Mouse (Mus musculus) splenic B cell, adult 2 months (primary cell): ENCODE data around the gene Gtsf2.
"Not testable (repeated sequence)": the region's sequence is repeated elsewhere in the genome, so short reads cannot be mapped to it uniquely, and the experiment has no call there.

Experiments
- DNase-seq: peaks from one replicate; pipeline ENCODE4 v3.0.0-alpha.2; 2011; ENCODE audit warnings: low read depth, low spot score
- H3K27me3 ChIP-seq: 2 replicates; pipeline ENCODE4 v1.6.1; 2012; ENCODE audit warnings: mild to moderate bottlenecking, low read length, moderate library complexity, mixed read lengths; ENCODE audit not compliant: control insufficient read depth, poor library complexity, insufficient read depth, severe bottlenecking
- H3K36me3 ChIP-seq: 2 replicates; pipeline ENCODE4 v1.6.1; 2012; ENCODE audit warnings: mild to moderate bottlenecking, low read length, moderate library complexity, mixed read lengths; ENCODE audit not compliant: control insufficient read depth, poor library complexity, insufficient read depth, severe bottlenecking

Gene Gtsf2

DNA sequence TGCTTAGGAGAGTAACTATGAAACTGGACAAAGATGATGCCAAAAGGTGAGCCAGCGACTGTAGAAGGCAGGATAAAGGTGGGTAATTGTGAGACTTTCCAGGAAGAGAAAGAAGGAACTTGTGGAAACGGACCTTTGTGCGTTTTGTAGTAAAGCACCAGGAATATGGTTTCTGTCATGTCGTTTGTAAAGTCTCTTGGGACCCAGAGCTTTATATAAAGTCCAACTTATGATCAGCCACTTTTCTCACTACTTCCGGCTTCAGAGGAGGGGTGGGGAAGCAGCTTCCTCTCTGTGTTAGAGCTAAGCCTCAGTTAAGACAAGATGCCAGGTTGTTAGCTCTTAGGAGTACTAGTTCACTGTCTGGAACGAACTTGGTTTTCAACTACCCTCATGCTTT is 6.2 kb upstream of the Gtsf2 start:
- Histone ChIP-seq H3K36me3 (peaks cover 6% of the 10 kb centered on the region), H3K27me3 (no peaks in the 10 kb centered on the region)
- DNase-seq: peak; percentile 61

DNA sequence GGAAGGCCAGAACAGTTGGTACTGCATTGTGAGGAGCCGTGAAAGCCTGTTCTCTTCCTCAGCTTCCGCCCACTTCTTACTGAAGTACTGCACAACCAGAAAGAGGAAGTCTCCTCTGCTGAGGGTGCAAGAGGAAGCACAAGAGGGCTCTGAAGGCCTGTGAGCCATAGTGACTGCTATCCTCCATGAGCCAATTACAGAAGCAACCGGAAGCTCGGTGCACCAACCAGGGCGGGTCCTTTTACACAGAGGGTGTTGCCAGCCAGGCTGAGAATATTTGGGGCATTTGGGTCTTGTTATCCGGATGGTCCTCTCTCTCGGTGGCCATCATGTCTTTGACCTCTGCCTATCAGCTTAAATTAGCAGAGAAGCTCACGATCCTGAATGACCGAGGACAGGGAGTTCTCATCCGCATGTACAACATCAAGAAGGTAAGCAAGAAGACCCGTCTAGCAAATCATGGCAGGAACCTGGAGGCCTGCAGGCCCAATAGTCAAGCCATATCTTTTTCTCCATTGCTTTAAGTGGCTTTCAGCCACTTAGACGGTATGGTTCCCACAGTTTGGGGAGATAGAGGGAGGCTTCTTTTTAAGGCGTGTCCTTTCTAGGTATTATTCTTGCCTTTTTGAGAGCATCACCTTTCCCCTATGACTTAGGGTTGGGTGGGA is 5.4 kb upstream of the Gtsf2 start, which contains the start of gene Nckap1l:
Nckap1l (plus strand) TSS at position 244 of the 668 bp plus-strand sequence.
- peak; percentile 94 for DNase-seq
- Histone ChIP-seq H3K27me3 (no peaks in the 10 kb centered on the region), H3K36me3 (peaks cover 6% of the 10 kb centered on the region)

DNA sequence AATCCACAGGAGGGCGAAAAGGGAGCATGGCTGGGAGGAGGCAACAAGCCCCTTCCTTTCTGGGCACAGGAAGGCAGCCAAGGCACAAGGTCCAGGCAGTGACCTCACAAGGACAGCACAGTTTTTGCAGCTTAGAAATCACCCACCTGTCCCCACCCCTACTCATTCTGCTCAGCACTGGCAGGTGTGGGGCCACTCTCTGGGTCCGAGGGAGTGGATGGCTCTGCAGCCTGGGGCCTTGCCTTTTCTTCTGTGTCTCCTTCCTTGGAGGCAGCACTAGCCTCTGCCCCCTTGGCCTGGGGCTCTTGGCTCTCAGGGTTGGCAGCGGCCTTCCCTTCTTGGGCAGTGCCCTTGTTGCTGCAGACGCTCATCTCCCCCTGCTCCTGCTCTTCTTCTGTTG is 2.3 kb downstream of the Gtsf2 start:
- not testable (repeated sequence) for H3K27me3 ChIP-seq, DNase-seq, H3K36me3 ChIP-seq

DNA sequence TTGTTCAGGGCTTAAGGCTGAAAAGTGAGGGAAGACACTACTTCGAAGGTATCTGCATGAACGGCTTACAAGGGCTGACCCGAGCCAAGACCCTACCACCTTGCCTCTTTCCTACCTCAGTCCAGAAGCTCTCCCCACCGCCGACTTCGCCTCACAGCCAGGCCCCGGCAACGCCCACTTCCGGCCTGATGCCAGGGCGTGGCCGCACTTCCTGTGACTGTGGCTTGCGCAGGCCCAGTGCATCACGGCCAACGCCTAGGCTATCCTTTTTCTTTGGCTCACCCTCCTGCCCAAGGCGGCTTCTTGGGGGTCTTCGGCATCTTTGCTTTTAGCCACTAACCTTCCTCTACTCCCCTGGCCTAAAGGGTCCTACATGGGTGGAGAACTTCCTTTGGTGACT is 18.0 kb downstream of the Gtsf2 start, which contains the start of gene Gtsf1:
Gtsf1 (minus strand) TSS at position 230 of the 400 bp plus-strand sequence.
- Histone ChIP-seq H3K27me3 (no peaks in the 10 kb centered on the region; the same call in 1 of the 2 replicates), H3K36me3 (no peaks in the 10 kb centered on the region)
- DNase-seq: no peak

DNA sequence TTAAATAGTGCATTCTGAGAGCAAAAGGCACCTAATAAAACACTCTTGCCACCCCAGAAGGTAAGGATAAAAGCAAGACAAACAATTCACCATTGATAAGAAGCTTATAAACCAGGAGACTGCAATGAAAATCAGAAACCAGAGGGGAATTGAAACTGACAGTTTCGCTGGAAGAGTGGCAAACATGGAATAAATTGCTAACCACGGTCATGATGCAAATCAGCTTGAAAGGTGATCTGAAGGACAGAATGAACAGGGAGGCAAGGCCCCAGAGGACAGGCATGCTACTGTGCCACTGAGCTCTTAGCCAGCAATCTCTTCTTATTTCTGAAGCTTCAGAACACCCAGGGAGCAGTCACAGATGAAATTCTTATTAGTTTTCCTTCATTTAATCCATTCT is 21.3 kb downstream of the Gtsf2 start:
- H3K27me3 ChIP-seq: no peaks in the 10 kb centered on the region
- DNase-seq: no peak
- H3K36me3 ChIP-seq: no peaks in the 10 kb centered on the region

DNA sequence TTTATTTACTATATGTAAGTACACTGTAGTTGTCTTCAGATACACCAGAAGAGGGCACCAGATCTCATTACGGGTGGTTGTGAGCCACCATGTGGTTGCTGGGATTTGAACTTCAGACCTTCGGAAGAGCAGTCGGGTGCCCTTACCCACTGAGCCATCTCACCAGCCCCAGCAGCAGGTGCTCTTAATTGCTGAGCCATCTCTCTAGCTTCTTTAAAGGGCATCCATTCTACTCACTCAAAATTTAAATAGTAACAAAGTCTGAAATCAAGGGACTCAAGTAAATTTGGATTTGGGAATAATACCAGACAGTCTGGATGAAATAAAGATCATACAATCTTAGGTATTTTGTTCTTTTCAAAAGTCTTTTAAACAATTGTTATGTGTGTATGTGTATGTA is 42.7 kb downstream of the Gtsf2 start:
- not testable (repeated sequence) for DNase-seq, H3K36me3 ChIP-seq, H3K27me3 ChIP-seq

DNA sequence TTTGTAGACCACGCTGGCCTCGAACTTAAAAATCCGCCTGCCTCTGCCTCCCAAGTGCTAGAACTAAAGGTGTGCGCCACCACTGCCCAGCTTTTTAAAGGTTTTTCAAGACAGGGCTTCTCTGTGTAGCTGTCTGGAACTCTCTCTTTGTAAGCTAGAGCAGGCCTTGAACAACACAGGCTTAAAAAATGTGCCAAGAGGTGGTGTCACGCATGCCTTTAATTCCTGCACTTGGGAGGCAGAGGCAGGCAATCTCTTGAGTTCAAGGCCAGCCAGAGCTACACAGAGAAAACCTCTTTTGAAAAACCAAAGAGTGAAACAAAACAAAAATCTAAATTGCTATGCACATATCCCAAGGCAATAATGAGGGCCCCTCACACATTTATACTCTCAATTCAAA is 46.9 kb downstream of the Gtsf2 start:
- Histone ChIP-seq H3K27me3 (no peaks in the 10 kb centered on the region), H3K36me3 (no peaks in the 10 kb centered on the region)
- no peak for DNase-seq

DNA sequence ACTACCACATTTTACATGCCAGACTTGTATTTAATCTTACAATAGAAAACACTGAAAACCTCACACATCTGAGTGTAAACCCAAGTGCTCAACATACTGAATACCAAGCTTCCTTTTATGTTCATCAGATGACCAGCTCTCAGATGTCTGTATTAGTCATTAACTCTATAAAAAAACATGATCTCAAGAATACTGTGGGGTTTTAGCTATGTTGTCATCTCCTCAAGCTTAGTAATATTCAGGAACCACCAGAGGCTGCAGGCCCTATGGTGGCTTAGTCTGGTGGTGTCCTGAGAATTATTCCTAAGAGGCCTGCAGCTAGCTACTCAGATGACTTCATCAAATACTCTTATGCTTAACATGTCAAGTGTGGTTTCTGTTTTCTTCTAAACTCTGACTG is 54.7 kb downstream of the Gtsf2 start:
- Histone ChIP-seq H3K36me3 (no peaks in the 10 kb centered on the region), H3K27me3 (no peaks in the 10 kb centered on the region)
- no peak for DNase-seq
